Mouse (Mus musculus): Measurements from ENCODE around the gene Ssr2. TPM values are rescaled to one million over a fixed set of nuclear protein-coding genes. Genes with fewer than 3 reads are reported as not detected.
A peak's percentile ranks its signal among the peaks of the same experiment; 100 is the strongest.
"Not testable (repeated sequence)": the region's sequence is repeated elsewhere in the genome, so short reads cannot be mapped to it uniquely, and the experiment has no call there.

The Ssr2 gene
- polyA plus RNA-seq, 1 experiment from 2014 or later: 347 TPM

DNA sequence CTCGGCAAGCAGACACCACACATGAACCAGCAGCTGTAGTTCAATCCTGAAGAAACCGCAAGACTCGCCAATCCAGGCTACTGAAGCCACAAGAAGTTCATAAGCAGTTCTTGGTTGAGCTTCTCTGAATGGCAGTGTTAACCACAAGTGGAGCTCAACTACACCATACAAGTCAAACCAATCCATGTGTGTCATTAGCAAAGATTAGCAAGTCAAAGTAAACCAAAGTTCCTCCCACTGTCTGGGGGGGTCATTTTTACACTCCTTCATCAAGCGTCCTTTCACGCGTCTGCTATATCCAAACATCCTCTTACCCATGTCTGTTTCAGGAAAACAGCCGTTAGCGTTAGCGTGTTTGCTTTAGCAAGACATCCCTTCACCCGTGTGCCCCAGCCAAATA is 5.3 kb upstream of the Ssr2 start:
- Histone ChIP-seq H3K27me3 (no peaks in the 10 kb centered on the region), H3K4me3 (no peak overlapping the region), H3K4me1 (no peaks in the 10 kb centered on the region), H3K27ac (no peak overlapping the region), H3K4me2 (no peak overlapping the region), H3K9ac (no peak overlapping the region), H3K36me3 (peaks cover 49% of the 10 kb centered on the region), H3K9me3 (no peaks in the 10 kb centered on the region)
- WGBS: 91% methylated on average over 10 of the region's 10 CpGs
- no peak for ATAC-seq (ENCODE audit: insufficient number of reproducible peaks, low FRiP score, low TSS enrichment, low read depth)

DNA sequence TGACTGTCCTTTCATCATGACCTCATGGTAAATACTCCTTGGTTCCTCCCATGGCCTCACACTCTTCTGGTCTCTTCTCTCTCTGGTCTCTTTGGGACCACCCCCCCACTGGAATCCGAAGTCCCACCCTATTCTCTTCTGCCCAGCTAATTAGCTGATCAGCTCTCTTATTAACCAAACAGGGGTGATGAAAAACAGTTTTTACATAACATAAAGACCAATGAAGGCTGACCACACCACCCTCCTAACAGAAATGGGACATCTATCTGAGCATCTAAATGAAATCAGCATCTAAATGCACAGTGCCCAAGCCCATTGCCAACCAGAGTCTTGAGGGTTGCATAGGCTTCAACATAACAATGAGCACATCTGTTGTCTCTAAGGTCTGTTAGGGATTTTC is 3.8 kb upstream of the Ssr2 start:
- H3K4me2 ChIP-seq: no peak overlapping the region
- no peak overlapping the region for H3K27ac ChIP-seq
- WGBS: 82% methylated on average over 1 of the region's 1 CpGs

DNA sequence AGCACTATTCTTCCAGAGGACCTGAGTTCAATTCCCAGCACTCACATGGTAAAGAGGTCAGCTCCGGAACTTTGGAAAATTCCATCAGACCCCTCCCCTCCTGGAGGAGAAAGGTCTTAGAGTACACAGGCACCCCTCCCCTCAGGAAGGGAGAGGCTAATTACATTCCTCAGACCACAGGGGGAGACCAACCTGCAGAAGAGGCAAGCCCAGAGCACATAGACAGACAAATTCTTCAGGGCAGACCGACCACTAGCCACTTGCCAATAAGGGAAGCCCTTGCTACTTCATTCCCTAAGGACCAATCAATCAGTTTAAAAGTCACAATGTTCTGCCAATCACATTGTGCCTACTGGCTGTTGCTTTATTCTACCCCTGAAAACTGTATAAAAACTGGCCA is 2.8 kb upstream of the Ssr2 start:
- no peaks in the 10 kb centered on the region for H3K4me1 ChIP-seq
- 69% methylated on average over 2 of the region's 2 CpGs for whole genome bisulfite sequencing
- no peaks in the 10 kb centered on the region for H3K27me3 ChIP-seq
- no peak overlapping the region for H3K27ac ChIP-seq
- H3K36me3 ChIP-seq: peaks cover 26% of the 10 kb centered on the region
- no peak overlapping the region for H3K4me3 ChIP-seq
- no peak for ATAC-seq (ENCODE audit: insufficient number of reproducible peaks, low FRiP score, low TSS enrichment, low read depth)
- H3K9me3 ChIP-seq: no peaks in the 10 kb centered on the region
- H3K9ac ChIP-seq: no peak overlapping the region
- H3K4me2 ChIP-seq: no peak overlapping the region

More for the DNA sequence above, 3.8 kb upstream of the Ssr2 start:
- H3K9ac ChIP-seq: no peak overlapping the region
- H3K9me3 ChIP-seq: no peaks in the 10 kb centered on the region
- no peak for ATAC-seq (ENCODE audit: insufficient number of reproducible peaks, low FRiP score, low TSS enrichment, low read depth)
- H3K4me1 ChIP-seq: no peaks in the 10 kb centered on the region
- no peak overlapping the region for H3K4me3 ChIP-seq
- H3K27me3 ChIP-seq: no peaks in the 10 kb centered on the region
- peaks cover 34% of the 10 kb centered on the region for H3K36me3 ChIP-seq

DNA sequence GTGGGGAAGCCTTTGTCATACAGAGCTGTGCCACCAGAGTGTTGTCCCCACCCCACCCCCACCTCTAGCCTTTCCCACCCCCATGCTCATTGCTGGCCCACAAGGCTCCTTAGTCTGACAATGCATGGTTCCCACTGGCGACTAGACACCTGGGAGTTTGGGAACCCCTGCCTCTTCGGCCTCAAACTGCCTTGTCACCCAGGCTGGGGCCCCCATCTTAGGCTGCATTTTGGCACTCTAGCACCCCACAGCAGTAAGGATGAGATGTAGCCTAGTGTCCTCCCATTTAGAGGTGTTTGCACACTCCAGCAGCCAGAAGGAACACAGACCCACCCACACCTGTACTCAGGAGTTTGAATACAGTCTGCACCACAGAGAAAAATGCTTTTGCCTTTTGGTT is 1.9 kb upstream of the Ssr2 start:
- Histone ChIP-seq H3K27me3 (no peaks in the 10 kb centered on the region), H3K4me1 (no peaks in the 10 kb centered on the region), H3K9ac (no peak overlapping the region), H3K9me3 (no peaks in the 10 kb centered on the region), H3K36me3 (peaks cover 16% of the 10 kb centered on the region), H3K4me2 (no peak overlapping the region), H3K27ac (no peak overlapping the region), H3K4me3 (no peak overlapping the region)
- ATAC-seq (ENCODE audit: insufficient number of reproducible peaks, low FRiP score, low TSS enrichment, low read depth): no peak
- 76% methylated on average over 2 of the region's 2 CpGs for WGBS

DNA sequence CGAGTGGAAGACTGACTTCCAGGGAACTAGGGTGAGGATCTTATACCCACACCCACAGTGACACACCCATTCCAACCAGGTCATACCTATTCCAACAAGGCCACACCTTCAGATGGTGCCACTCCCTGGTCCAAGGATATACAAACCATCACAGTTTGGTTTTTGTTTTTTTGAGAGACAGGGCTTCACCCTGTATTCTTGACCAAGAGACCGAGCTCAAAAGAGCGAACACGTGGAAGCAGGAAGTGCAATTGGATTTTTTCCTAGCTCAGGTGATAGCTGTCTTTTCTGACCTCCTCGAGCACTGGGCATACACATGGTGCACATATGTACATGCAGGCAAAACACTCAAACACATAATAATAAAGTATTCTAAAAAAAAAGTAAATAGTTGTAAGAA is 2.2 kb downstream of the Ssr2 start:
- not testable (repeated sequence) for H3K27ac ChIP-seq; ATAC-seq (ENCODE audit: insufficient number of reproducible peaks, low FRiP score, low TSS enrichment, low read depth); H3K27me3 ChIP-seq; H3K4me2 ChIP-seq; H3K4me3 ChIP-seq; H3K9ac ChIP-seq; H3K9me3 ChIP-seq
- 81% methylated on average over 5 of the region's 5 CpGs for WGBS
- Histone ChIP-seq H3K36me3 (peaks cover 17% of the 10 kb centered on the region), H3K4me1 (peaks cover 11% of the 10 kb centered on the region)

DNA sequence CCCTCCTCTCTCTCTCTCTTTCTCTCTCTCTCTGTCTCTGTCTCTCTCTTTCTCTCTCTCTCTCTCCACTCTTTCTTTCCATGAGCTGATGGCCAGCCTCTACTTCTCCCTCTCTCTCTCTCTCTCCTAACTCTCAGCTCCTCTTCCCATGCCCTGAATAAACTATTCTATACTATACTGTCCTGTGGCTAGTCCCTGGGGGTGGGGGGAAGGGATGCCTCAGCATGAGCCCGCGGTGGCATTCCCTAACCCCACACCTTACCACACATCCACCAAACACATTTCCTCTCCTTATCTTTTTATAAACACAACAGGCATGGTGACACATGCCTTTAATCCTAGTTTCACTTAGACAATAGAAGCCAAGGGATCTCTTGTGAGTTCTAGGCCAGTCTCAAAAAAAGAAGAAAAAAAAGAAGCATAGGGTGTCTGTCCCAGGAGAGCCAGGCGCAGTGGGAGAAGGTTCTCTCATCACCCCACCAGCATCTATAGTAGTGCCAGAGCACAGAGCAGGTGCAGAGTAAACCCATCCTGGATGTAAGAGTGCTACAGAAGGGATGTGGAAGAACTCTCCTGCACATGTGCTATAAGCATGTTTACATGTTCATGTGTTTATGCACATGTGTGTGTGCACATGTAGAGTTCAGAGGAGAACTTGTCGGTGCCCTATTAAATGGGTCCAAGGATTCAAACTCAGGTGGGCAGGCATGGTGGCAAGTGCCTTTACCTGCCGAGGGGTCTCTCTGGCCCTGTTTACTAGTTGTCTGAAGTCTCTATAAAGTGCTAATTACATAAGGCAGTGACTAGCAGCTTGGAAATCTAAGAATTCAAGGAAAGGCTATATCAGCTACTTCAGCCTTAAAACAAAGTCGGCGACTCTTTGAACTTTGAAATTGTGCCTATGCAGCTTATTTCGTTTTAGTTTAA is 3.1 kb downstream of the Ssr2 start:
- Histone ChIP-seq H3K9ac (no peak overlapping the region), H3K4me3 (peak overlapping the region; percentile 82), H3K36me3 (peaks cover 26% of the 10 kb centered on the region), H3K4me1 (peaks cover 11% of the 10 kb centered on the region), H3K27me3 (no peaks in the 10 kb centered on the region), H3K9me3 (no peaks in the 10 kb centered on the region), H3K27ac (no peak overlapping the region; the same call in 1 of the 2 replicates), H3K4me2 (peak overlapping the region; percentile 52)
- 50% methylated on average over 8 of the region's 8 CpGs for WGBS
- no peak for ATAC-seq (ENCODE audit: insufficient number of reproducible peaks, low FRiP score, low TSS enrichment, low read depth)

DNA sequence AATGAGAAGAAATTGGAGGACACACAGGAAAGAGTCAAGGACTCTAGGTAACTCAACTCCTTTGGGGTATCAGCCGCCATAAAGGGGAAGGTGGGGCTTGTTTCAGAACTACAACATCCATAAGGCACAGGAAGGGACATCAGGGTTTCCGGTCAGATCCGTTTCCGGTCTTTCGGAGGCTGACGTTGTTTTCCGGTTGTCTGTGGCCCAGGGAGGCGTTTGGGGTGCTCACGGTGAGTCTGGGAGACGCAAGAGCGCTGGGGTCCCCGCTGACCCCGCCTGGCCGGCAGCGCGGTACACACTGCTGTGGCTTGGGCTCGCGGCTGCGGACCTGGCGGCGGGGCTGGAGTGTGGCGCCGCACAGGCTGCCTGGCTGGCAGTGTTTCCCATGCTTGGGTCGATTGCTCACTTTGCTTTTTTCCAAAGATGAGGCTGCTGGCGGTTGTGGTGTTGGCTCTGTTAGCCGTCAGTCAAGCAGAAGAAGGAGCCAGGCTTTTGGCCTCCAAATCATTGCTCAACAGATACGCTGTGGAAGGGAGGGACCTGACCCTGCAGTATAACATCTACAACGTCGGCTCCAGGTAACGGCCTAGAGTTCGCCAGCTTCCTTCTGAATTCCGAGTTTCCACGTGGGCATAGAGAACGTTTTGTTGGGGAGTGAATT is 3.9 kb downstream of the Ssr2 start:
- H3K4me3 ChIP-seq: peak overlapping the region; percentile 82
- ATAC-seq (ENCODE audit: insufficient number of reproducible peaks, low FRiP score, low TSS enrichment, low read depth): peak; percentile 77
- no peaks in the 10 kb centered on the region for H3K27me3 ChIP-seq
- peak overlapping the region; percentile 83 for H3K9ac ChIP-seq
- H3K4me2 ChIP-seq: peak overlapping the region; percentile 52
- H3K9me3 ChIP-seq: no peaks in the 10 kb centered on the region
- peak overlapping the region; percentile 78 for H3K27ac ChIP-seq
- peaks cover 11% of the 10 kb centered on the region for H3K4me1 ChIP-seq
- peaks cover 33% of the 10 kb centered on the region for H3K36me3 ChIP-seq
- under 1% methylated on average over 34 of the region's 34 CpGs for WGBS

DNA sequence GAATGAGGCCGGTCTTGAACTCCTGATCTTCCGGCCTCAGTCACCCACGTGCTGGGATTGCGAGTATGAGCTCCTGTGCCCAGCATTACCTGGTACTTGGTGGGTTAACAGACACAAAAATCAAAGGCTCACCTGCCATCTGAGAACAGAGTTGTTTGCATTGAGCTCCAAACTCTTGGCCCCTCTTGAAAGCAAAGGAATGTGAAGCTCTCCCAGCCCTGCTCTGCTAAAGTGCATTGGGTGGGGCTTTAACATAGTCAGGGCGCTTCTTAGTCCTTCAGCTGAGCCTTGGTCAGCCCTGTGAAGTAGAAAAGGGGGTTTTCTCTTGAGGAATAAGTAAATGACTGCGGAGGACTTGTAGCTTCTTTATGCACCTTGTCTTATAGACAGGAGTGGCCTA is 10.1 kb downstream of the Ssr2 start:
- H3K4me1 ChIP-seq: peaks cover 4% of the 10 kb centered on the region
- no peak overlapping the region for H3K4me3 ChIP-seq
- ATAC-seq (ENCODE audit: insufficient number of reproducible peaks, low FRiP score, low TSS enrichment, low read depth): no peak
- no peak overlapping the region for H3K9ac ChIP-seq
- no peak overlapping the region for H3K27ac ChIP-seq
- peaks cover 73% of the 10 kb centered on the region for H3K36me3 ChIP-seq
- no peak overlapping the region for H3K4me2 ChIP-seq
- WGBS: 92% methylated on average over 6 of the region's 6 CpGs
- H3K9me3 ChIP-seq: no peaks in the 10 kb centered on the region
- no peaks in the 10 kb centered on the region for H3K27me3 ChIP-seq

DNA sequence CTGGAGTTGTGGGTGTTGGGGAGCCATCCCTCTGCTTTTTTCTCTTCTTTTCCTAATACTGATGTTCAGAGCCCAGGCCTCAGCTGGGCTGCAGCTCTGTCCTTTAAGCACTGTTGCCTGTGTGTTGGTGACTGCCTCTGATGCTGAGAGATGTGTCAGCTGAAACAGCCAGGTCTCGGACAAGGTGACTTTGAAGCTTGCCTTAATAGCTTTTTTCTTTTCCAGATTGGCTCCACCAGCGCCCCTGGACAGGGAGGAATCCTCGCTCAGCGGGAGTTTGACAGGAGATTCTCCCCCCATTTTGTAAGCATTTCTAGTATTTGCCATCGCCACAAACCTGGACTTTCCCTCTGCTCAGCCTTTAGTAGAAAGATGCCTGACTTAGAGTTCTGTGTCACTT is 11.0 kb downstream of the Ssr2 start:
- no peak overlapping the region for H3K4me2 ChIP-seq
- H3K4me1 ChIP-seq: peaks cover 4% of the 10 kb centered on the region; the same call in 1 of the 2 replicates
- H3K9ac ChIP-seq: no peak overlapping the region
- H3K27me3 ChIP-seq: no peaks in the 10 kb centered on the region
- no peak for ATAC-seq (ENCODE audit: insufficient number of reproducible peaks, low FRiP score, low TSS enrichment, low read depth)
- H3K27ac ChIP-seq: no peak overlapping the region
- H3K4me3 ChIP-seq: no peak overlapping the region
- H3K36me3 ChIP-seq: peaks cover 66% of the 10 kb centered on the region
- WGBS: 97% methylated on average over 5 of the region's 5 CpGs
- no peaks in the 10 kb centered on the region for H3K9me3 ChIP-seq

DNA sequence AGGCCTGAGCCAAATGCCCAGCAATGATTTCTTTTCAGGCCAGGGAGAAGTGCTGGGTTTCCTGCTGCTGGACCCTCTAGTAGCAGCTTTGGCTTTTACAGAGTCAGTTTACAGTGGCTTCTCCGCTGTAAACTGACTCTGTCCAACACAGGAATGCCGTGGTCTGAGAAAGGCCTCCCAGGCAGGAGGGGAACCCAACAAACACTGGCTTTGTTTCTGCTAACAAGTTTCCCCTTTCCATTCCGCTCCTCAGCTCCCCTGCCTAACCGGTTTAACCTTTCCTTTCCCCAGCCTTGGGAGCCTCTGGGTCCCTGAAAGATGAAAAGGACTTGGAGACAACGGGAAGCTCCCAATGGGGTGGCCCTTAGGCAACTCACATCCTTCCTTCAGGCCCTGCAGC is 14.6 kb downstream of the Ssr2 start:
- 19% methylated on average over 5 of the region's 5 CpGs for WGBS
- H3K9ac ChIP-seq: no peak overlapping the region
- no peak overlapping the region for H3K4me3 ChIP-seq
- H3K9me3 ChIP-seq: no peaks in the 10 kb centered on the region
- peaks cover 26% of the 10 kb centered on the region for H3K4me1 ChIP-seq
- ATAC-seq (ENCODE audit: insufficient number of reproducible peaks, low FRiP score, low TSS enrichment, low read depth): no peak
- H3K27me3 ChIP-seq: no peaks in the 10 kb centered on the region
- H3K27ac ChIP-seq: no peak overlapping the region
- H3K4me2 ChIP-seq: no peak overlapping the region
- peaks cover 39% of the 10 kb centered on the region for H3K36me3 ChIP-seq

DNA sequence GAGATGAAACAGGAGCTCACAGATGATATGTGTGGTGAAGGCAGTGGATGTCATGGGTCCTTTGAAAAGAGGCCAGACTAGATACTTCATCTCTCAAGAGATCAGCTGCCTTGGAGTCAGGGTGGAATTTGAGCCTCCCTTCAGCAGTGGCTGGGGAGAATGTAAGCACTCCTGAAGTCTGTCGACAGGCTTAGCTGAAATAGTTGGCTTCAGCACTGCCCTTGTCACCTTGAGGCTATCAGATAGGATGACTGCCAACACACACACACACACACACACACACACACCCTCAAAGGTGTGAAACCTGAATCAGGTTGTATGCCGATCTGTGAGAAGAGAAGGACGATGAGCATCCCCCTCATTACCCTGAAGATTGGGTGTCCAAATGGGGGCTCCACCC is 15.4 kb downstream of the Ssr2 start:
- Histone ChIP-seq H3K4me3 (no peak overlapping the region), H3K27me3 (no peaks in the 10 kb centered on the region), H3K4me2 (no peak overlapping the region), H3K4me1 (peaks cover 26% of the 10 kb centered on the region), H3K27ac (no peak overlapping the region), H3K9ac (no peak overlapping the region), H3K9me3 (no peaks in the 10 kb centered on the region), H3K36me3 (peaks cover 31% of the 10 kb centered on the region)
- no peak for ATAC-seq (ENCODE audit: insufficient number of reproducible peaks, low FRiP score, low TSS enrichment, low read depth)
- 43% methylated on average over 3 of the region's 3 CpGs for WGBS
